Comparison of ENCODE assay signal across 29 mouse cellular contexts in genomic region chr12:16994291-16994690, GRCm38 (mm10). TPM values are rescaled to one million over a fixed set of nuclear protein-coding genes. Genes with fewer than 3 reads are reported as not detected.
"Had no signal": no experiment of that assay in that cellular context is flagged by ENCODE, and none has a peak within 500 bp of the region (broad histone marks: within the 10 kb centered on the region; RNA-seq: fewer than 3 reads in every experiment).

No protein-coding gene starts in this region.

- H3K36me3 ChIP-seq: embryonic facial prominence, embryonic 15.5 days; forebrain, embryonic 15.5 days had no signal

- H3K4me3 ChIP-seq: embryonic facial prominence, embryonic 10.5 days; embryonic facial prominence, embryonic 12.5 days; embryonic facial prominence, embryonic 13.5 days; embryonic facial prominence, embryonic 15.5 days; erythroblast, embryonic 14.5 days; forebrain, embryonic 10.5 days; forebrain, embryonic 12.5 days; forebrain, embryonic 13.5 days; forebrain, embryonic 15.5 days; gastrocnemius, adult 2 months; heart, adult 2 months had no signal

- ATAC-seq: forebrain, embryonic 13.5 days; forebrain, embryonic 14.5 days; forebrain, embryonic 15.5 days; forebrain, embryonic 16.5 days; forebrain, postnatal 0 days had no signal

- H3K9me3 ChIP-seq: embryonic facial prominence, embryonic 10.5 days; embryonic facial prominence, embryonic 12.5 days; embryonic facial prominence, embryonic 13.5 days; embryonic facial prominence, embryonic 15.5 days; forebrain, embryonic 10.5 days; forebrain, embryonic 12.5 days; forebrain, embryonic 13.5 days; forebrain, embryonic 15.5 days had no signal

- H3K27ac ChIP-seq: embryonic facial prominence, embryonic 10.5 days; embryonic facial prominence, embryonic 12.5 days; embryonic facial prominence, embryonic 13.5 days; embryonic facial prominence, embryonic 15.5 days; forebrain, embryonic 10.5 days; forebrain, embryonic 12.5 days; forebrain, embryonic 13.5 days; forebrain, embryonic 15.5 days; gastrocnemius, adult 2 months; heart, adult 2 months had no signal

- H3K9ac ChIP-seq: embryonic facial prominence, embryonic 12.5 days; embryonic facial prominence, embryonic 13.5 days; embryonic facial prominence, embryonic 15.5 days; forebrain, embryonic 12.5 days; forebrain, embryonic 13.5 days; forebrain, embryonic 15.5 days; forebrain, postnatal 0 days had no signal

- H3K4me2 ChIP-seq: embryonic facial prominence, embryonic 12.5 days; embryonic facial prominence, embryonic 13.5 days; embryonic facial prominence, embryonic 15.5 days; forebrain, embryonic 12.5 days; forebrain, embryonic 13.5 days; forebrain, embryonic 15.5 days had no signal

- DNase-seq: cerebellum, adult 8-10 months; cerebellum, adult 9-10 months; cerebellum, adult 9-11 months; cerebellum, postnatal 10 days; cerebellum, postnatal 14 days; cerebellum, postnatal 25 days; cerebellum, postnatal 36 days; embryo, embryonic 11 days; forebrain, postnatal 0 days; gastrocnemius, adult 2 months; gastrocnemius, postnatal 10 days; gastrocnemius, postnatal 14 days; gastrocnemius, postnatal 25 days; gastrocnemius, postnatal 36 days; heart, adult 2 months had no signal

- H3K27me3 ChIP-seq: embryonic facial prominence, embryonic 13.5 days; embryonic facial prominence, embryonic 15.5 days had no signal

RNA-seq across cellular contexts. Expression of gene 2410004P03Rik, which starts 17.2 kb away (rescaled TPM):
- total RNA-seq: gastrocnemius, adult 18-20 months; gastrocnemius, adult 2 months; gastrocnemius, adult 8-10 months; gastrocnemius, postnatal 10 days; gastrocnemius, postnatal 14 days; gastrocnemius, postnatal 25 days; gastrocnemius, postnatal 36 days; heart, adult 8-10 months had no signal
- polyA plus RNA-seq: erythroblast, embryonic 14.5 days had no signal
